Comparison of ENCODE assay signal across 7 mouse cellular contexts in genomic region chr7:28597642-28598446, GRCm38 (mm10). TPM values are rescaled to one million over a fixed set of nuclear protein-coding genes. Genes with fewer than 3 reads are reported as not detected.
A peak's percentile ranks its signal among the peaks of the same experiment; 100 is the strongest.
DNase-seq lines count a peak whose midpoint lies in the region; ATAC-seq lines count a peak whose summit lies in the region.

Samd4b (minus strand) TSS chr7:28598144.
Pak4 (minus strand) TSS chr7:28598185.

- peak; percentile 94 for ATAC-seq in granulocyte monocyte progenitor cell, adult 5-6 weeks (replicated peaks; ENCODE audit: poor library complexity, severe bottlenecking)
- peak; percentile 94 for ATAC-seq in midbrain, embryonic 13.5 days

- peak within 1 kb of the TSS; percentile 76 for H3K4me2 ChIP-seq in midbrain, embryonic 13.5 days (replicated peaks)

- peak; percentile 100 for DNase-seq in adrenal gland, postnatal 10 days
- DNase-seq in embryonic facial prominence, embryonic 10.5 days (ENCODE audit: low spot score) = peak; percentile 99
- peak; percentile 98 for DNase-seq in kidney, adult 11 months
- peak; percentile 99 for DNase-seq in limb, embryonic 10.5 days (ENCODE audit: low spot score)
- DNase-seq in spleen, adult 12 weeks (ENCODE audit: low spot score) = peak; percentile 99

- H3K9ac ChIP-seq in midbrain, embryonic 13.5 days (replicated peaks) = peak within 1 kb of the TSS; percentile 77

- H3K4me3 ChIP-seq in embryonic facial prominence, embryonic 10.5 days = peak within 1 kb of the TSS; percentile 83
- peak within 1 kb of the TSS; percentile 80 for H3K4me3 ChIP-seq in limb, embryonic 10.5 days
- peak within 1 kb of the TSS; percentile 62 for H3K4me3 ChIP-seq in midbrain, embryonic 13.5 days (replicated peaks)

- H3K4me1 ChIP-seq in embryonic facial prominence, embryonic 10.5 days = peaks cover 56% of the 10 kb centered on the region
- peaks cover 34% of the 10 kb centered on the region for H3K4me1 ChIP-seq in limb, embryonic 10.5 days
- H3K4me1 ChIP-seq in midbrain, embryonic 13.5 days (replicated peaks) = peaks cover 45% of the 10 kb centered on the region

- H3K36me3 ChIP-seq in embryonic facial prominence, embryonic 10.5 days (replicated peaks) = peaks cover 15% of the 10 kb centered on the region
- H3K36me3 ChIP-seq in limb, embryonic 10.5 days = peaks cover 11% of the 10 kb centered on the region
- no peaks in the 10 kb centered on the region for H3K36me3 ChIP-seq in midbrain, embryonic 13.5 days

- H3K27me3 ChIP-seq in embryonic facial prominence, embryonic 10.5 days (replicated peaks; ENCODE audit: low read depth, poor library complexity, severe bottlenecking) = no peaks in the 10 kb centered on the region
- no peaks in the 10 kb centered on the region for H3K27me3 ChIP-seq in limb, embryonic 10.5 days (ENCODE audit: low read depth, poor library complexity, severe bottlenecking)
- H3K27me3 ChIP-seq in midbrain, embryonic 13.5 days = no peaks in the 10 kb centered on the region

- WGBS in embryonic facial prominence, embryonic 10.5 days = under 1% methylated on average over 66 of the region's 66 CpGs
- under 1% methylated on average over 66 of the region's 66 CpGs for whole genome bisulfite sequencing in limb, embryonic 10.5 days
- under 1% methylated on average over 66 of the region's 66 CpGs for WGBS in midbrain, embryonic 13.5 days

- H3K9me3 ChIP-seq in embryonic facial prominence, embryonic 10.5 days = no peaks in the 10 kb centered on the region
- no peaks in the 10 kb centered on the region for H3K9me3 ChIP-seq in limb, embryonic 10.5 days (replicated peaks)
- H3K9me3 ChIP-seq in midbrain, embryonic 13.5 days = no peaks in the 10 kb centered on the region

- H3K27ac ChIP-seq in embryonic facial prominence, embryonic 10.5 days (replicated peaks) = peak within 1 kb of the TSS; percentile 96
- H3K27ac ChIP-seq in limb, embryonic 10.5 days = peak within 1 kb of the TSS; percentile 92
- H3K27ac ChIP-seq in midbrain, embryonic 13.5 days = peak within 1 kb of the TSS; percentile 85

RNA-seq across cellular contexts. Expression of gene Samd4b, which starts in this region (rescaled TPM):
- 10 to 100 TPM; 45.5 to 49.6 TPM for total RNA-seq in adrenal gland, postnatal 10 days (2021)
- 36.0 and 38.9 TPM in 2 replicates for polyA plus RNA-seq in embryonic facial prominence, embryonic 10.5 days (2016; fragmentation: Nextera tagmentation; extraction: Ambion mirVana)
- 17.5 and 25.0 TPM in 2 replicates for total RNA-seq in granulocyte monocyte progenitor cell, adult 5-6 weeks (2014; fragmentation: Nextera tagmentation)
- total RNA-seq in granulocyte monocyte progenitor cell, adult 5-6 weeks (2017) = 3.4 and 3.9 TPM in 2 replicates
- polyA plus RNA-seq in limb, embryonic 10.5 days (2016; fragmentation: Nextera tagmentation; extraction: Ambion mirVana) = 38.2 and 40.2 TPM in 2 replicates
- 20.0 and 25.7 TPM in 2 replicates for polyA plus RNA-seq in midbrain, embryonic 13.5 days (2015; fragmentation: Nextera tagmentation; extraction: Ambion mirVana)

RNA-seq across cellular contexts. Expression of gene Pak4, which starts in this region (rescaled TPM):
- 10 to 100 TPM; 19.4 to 20.4 TPM for total RNA-seq in adrenal gland, postnatal 10 days (2021)
- polyA plus RNA-seq in embryonic facial prominence, embryonic 10.5 days (2016; fragmentation: Nextera tagmentation; extraction: Ambion mirVana) = 70.1 and 75.8 TPM in 2 replicates
- 3.2 and 3.7 TPM in 2 replicates for total RNA-seq in granulocyte monocyte progenitor cell, adult 5-6 weeks (2014; fragmentation: Nextera tagmentation)
- total RNA-seq in granulocyte monocyte progenitor cell, adult 5-6 weeks (2017) = 3.4 and 6.4 TPM in 2 replicates
- polyA plus RNA-seq in limb, embryonic 10.5 days (2016; fragmentation: Nextera tagmentation; extraction: Ambion mirVana) = 64.9 and 69.8 TPM in 2 replicates
- polyA plus RNA-seq in midbrain, embryonic 13.5 days (2015; fragmentation: Nextera tagmentation; extraction: Ambion mirVana) = 25.6 and 28.0 TPM in 2 replicates

Comparison
In these comparisons a context has a peak if more than half of its experiments do, and no peak if none do; other contexts are left out.
1. Peak in every context shown above with its lines: DNase-seq, ATAC-seq, H3K4me3 ChIP-seq and H3K27ac ChIP-seq.